Mouse (Mus musculus): Measurements from ENCODE around the gene Pdyn.

Gene Pdyn

DNA sequence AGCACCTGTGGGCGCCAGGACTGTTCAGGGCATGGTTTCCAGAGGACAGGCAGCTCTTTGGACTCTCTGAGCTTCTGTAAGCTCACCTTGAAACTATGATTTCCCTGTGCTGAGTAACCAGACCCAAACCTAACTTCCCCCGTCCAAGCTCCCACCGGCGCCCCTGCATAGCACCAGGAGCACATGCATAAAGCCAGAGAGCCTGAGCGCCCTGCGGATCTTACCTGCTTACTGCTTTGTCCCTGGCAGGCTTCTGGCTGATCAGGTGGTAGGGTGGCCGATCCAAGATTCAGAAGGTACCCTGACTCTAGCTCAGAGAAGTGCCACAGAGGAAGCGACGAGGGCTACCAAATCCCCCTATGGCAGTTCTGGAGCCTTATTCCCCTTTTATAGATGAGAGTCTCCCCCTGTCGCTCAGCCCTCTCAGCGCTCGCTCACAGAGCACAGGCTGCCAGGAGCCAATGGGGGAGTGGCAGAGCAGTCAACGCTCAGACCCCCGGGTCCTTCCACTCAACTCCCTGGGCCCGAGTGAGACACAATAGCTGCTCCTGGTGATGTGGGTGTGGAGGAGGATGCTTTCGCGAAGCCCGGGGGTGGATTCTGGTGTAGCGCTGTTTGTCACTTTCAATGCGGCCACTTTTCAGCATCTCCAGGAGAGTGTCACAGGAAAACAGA, at the start of gene Pdyn:
Gene Pdyn, minus strand, starts transcription at position 361 of the 675 bp plus-strand sequence.
- DNase-seq (ENCODE audit: low read depth, low spot score), result no peak

- no peak for DNase-seq (ENCODE audit: low read depth, low spot score)
Measured at GRCm38 (mm10) chr2:129742016-129742415, 42.4 kb upstream of the Pdyn start.

DNA sequence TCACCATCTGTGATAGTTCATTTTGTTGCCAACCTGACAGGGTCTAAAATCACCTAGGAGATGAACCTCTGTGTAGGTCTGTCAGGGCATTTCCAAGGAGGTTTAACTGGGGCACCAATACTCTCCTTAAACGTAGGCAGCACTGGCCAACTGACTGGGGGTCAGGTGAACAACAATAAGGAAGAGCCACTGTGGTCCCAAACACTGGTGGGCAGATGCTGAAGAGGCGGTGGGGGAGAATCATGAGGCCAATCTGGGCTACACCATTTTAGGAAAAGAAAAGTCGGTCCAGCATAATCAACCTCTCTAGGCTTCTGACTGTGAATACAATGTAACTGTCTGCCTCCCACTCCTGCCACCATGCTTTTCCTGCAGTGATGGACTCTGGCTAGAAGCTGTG, 40.9 kb upstream of the Pdyn start:
- DNase-seq (ENCODE audit: low read depth, low spot score), result no peak

- no peak for DNase-seq (ENCODE audit: low read depth, low spot score)
Measured at GRCm38 (mm10) chr2:129734031-129734430, 34.4 kb upstream of the Pdyn start.

- DNase-seq (ENCODE audit: low read depth, low spot score), result no peak
Measured at GRCm38 (mm10) chr2:129729681-129730080, 30.0 kb upstream of the Pdyn start.

GRCm38 (mm10) chr2:129715671-129716070, 16.0 kb upstream of the Pdyn start:
- DNase-seq (ENCODE audit: low read depth, low spot score), result no peak

DNA sequence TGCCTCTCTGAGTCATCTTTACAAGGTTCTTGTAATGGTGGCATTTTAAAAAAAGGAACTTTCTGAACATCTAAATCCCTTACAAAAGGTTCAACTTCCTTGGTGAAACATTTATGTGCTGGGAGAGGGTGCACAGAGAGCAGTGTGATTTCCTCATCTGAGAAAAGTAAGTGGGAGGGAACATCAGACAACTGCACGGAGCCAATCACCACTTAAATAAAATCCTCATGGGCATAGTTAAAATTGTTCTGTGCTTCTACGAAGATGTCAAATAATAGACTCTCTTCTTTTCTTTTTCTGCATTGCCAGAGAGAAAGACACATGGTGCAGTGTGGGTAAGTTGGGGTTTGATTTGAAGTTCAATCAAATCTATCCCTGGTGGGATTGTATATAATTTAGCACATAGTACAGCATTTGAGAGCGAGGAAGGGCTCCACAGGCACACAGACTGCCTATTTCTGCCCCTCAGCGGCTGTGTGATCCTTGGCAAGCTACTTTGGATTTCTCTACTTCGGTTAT, 13.4 kb upstream of the Pdyn start:
- DNase-seq (ENCODE audit: low read depth, low spot score), result no peak

GRCm38 (mm10) chr2:129696059-129696458, 3.6 kb downstream of the Pdyn start:
- DNase-seq (ENCODE audit: low read depth, low spot score), result no peak

DNA sequence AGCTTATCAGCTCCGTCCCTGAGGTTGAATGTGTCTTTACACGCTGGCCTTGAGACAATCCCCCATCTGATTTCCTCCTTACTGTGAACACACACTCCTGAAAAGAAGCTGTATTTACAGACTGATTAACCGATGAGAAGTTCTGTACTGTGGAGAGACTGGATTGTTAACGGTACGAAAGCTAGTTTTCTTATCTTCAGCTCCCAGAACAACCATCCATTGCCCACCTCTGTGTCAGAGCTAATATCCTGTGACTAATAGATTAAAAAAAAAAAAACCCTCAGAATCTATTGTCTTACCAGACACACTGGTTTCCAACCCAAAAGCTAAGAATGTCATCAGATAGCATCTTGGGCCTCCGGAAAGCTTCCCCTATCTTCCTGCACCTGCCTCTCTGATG, 5.3 kb downstream of the Pdyn start:
- no peak for DNase-seq (ENCODE audit: low read depth, low spot score)

GRCm38 (mm10) chr2:129692694-129693093, 7.0 kb downstream of the Pdyn start:
- DNase-seq (ENCODE audit: low read depth, low spot score), result no peak

DNA sequence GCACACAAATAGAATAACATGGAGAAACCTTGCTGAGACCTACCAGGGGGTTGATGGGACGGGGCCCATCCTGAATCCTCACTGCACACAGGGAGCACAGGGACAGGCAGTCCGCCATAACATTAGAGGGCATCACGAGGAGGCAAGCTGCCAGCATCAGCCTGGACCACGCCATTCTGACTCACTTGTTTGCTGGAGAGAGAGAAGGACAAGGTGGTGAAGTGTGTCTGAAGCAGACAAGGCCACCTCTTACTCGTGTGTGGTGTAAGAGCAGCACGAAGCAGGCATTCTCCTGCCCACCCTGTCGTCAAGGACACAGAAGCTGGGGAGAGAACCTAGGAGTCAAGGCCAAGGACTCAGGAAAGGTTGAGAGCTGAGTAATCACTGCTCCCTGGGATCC, 9.9 kb downstream of the Pdyn start:
- DNase-seq (ENCODE audit: low read depth, low spot score), result no peak

GRCm38 (mm10) chr2:129688036-129688625, 11.5 kb downstream of the Pdyn start:
- no peak for DNase-seq (ENCODE audit: low read depth, low spot score)

DNA sequence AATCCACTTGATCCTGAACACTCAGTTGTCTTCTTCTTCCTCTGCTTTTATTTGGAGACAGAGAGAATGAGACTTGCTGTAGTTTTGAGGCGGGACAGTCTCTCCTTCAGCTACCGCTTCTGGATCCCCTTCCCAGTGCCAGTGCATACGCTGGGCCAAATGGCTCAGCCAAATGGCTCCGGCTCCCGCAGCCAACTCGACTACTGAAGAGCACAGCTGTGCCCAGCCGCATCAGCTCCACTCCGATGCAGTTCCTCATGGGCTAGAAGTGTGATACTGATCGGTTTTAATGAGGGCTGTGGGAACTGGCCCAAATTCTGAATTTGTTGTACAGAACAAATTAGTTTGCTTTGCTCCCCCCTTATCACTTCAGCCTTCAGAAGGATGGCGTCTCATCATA, 12.7 kb downstream of the Pdyn start:
- no peak for DNase-seq (ENCODE audit: low read depth, low spot score)

DNA sequence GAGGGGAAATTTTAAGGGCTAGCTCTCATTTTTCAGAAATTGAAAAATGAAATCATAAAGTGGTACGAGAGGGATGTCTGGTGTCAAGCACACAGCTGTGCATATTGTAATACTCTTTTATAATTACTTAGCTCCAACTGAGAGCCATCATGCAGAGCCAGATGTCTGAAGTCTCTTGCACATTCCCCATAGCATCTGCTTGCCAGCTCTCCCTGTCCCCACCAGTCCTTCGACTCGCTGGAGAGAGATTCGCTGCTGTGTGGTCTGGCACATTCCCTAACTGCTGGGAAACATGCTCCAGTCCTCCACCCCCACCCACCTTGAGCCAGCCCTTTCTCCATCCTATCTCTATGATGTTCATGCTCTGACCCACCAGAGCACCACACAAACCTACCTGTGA, 15.6 kb downstream of the Pdyn start:
- DNase-seq (ENCODE audit: low read depth, low spot score), result no peak

GRCm38 (mm10) chr2:129680236-129680635, 19.4 kb downstream of the Pdyn start:
- DNase-seq (ENCODE audit: low read depth, low spot score), result no peak

DNA sequence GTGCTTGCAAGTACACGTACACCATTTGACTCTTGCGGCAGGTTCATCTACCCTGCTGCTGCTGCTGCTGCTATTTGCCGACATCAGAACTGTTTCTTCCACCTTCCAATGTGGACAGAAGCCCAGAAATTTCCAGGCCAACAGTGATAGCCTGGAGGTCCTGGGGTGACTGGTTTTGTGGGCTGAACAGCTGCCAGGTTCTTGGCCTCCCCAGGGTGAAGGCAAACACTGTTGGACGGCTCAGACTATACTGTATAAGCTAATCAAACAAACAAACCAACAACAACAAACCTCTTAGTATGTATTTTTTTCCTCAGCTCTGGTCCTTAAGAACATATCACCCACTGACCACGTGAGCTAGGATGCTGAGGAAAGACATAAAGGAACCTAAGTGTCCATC, 20.6 kb downstream of the Pdyn start:
- no peak for DNase-seq (ENCODE audit: low read depth, low spot score)

- DNase-seq (ENCODE audit: low read depth, low spot score), result no peak
Measured at GRCm38 (mm10) chr2:129677664-129678063, 22.0 kb downstream of the Pdyn start.

DNA sequence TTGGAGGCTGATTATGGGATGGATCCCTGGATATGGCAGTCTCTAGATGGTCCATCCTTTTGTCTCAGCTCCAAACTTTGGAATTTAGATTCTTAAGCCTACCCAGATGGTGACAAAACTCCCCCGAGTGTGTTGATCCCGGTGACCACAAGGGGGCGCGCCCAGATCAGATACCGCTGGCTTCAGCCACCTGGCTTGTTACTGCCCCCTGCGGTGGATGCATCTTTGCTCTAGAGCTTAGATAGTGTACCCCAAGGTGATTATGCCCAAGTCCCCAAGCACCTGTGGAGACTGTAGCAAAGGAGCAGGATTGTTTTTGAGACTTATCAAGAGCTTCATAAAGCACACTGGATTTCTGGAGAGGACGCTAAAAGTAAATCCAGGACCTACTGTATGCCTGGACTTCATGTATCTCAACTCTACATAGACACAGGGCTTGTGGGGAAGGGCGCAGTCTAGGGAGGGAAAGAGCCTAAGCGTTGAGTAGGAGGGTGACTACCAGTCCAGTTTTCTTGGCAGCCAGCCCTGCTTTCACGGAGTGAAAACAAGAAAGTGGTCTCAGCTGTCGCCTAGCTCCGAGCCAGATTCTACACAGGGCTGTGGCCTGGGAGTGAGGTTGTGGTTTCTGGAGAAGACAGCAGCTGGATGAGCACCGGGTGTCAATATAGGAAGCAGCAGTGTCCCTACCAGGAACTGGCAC, 24.6 kb downstream of the Pdyn start:
- no peak for DNase-seq (ENCODE audit: low read depth, low spot score)

- no peak for DNase-seq (ENCODE audit: low read depth, low spot score)
Measured at GRCm38 (mm10) chr2:129671911-129672310, 27.7 kb downstream of the Pdyn start.

GRCm38 (mm10) chr2:129662484-129662883, 37.2 kb downstream of the Pdyn start:
- no peak for DNase-seq (ENCODE audit: low read depth, low spot score)

DNA sequence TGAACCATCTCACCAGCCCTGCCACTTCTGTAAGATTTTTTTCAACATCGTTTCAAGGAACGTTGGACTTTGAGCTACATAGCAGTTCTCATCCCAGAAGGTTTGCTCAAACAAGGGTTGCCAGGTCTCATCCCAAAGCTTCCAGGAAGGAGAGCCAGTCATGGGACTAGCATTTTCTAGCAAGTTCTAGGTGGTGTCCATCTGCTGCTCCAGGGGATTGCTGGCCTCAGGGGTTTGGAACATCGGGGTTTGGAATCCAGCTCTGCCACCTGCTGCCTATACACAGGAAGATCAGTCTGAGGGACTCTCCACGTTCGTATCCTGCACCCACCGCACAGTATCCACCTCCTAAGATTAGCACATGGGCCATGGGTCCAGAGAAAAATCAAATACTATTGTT, 39.6 kb downstream of the Pdyn start:
- no peak for DNase-seq (ENCODE audit: low read depth, low spot score)

DNA sequence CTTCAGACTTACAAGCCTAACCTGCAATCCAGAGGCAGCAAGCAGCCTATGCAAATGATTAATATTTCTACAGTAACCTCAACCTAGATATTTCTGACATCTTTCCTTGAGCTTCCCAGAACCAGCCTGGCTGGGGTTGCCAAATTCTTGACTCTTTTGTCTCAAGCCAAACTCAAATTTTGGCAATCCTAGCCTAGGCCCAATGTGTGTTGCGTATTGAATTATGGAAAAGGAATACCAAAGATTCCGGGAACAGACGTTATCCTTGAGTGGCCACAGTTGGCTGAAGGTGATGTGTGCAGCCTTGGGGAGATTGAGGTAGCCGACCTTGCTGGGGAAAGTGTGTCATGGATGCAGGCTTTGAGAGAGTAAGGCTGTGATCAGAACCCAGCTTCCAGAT, 40.8 kb downstream of the Pdyn start:
- DNase-seq (ENCODE audit: low read depth, low spot score), result no peak

DNA sequence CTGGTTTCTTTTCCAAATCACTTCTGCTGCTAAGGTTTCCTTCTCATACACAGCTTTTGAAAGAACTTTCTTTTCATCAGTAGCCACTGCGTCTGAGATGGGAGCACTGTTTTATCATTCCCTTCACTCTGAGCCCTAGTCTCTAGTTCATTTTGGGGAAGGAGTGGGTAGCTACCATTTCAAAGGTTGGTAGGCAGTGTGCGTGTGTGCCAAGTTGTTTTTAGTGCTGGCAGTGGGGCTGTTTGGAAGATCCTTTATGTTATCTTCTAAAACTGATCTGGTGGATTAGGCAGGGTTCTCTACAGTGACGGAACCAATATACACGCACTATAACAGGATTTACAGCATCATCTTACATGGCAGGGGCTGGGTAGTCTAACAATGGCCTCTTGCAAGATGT, 44.6 kb downstream of the Pdyn start:
- DNase-seq (ENCODE audit: low read depth, low spot score), result no peak
